Mouse (Mus musculus) CH12.LX (cell line): ENCODE measurements at regions not wholly inside any gene's neighbourhood (a gene's known extent, or its start where the extent isn't known, plus 50 kb on each side); places are given as distances from the start of the nearest gene placed in this dataset.

Experiments
- DNase-seq: peaks from one replicate; pipeline ENCODE4 v3.0.0-alpha.2; 2013; ENCODE audit errors: extremely low read depth
- H3K27ac ChIP-seq: 2 replicates; pipeline ENCODE4 v1.5.1; 2012; ENCODE audit warnings: low read depth, mild to moderate bottlenecking, control low read depth, moderate library complexity; ENCODE audit not compliant: insufficient read depth
- H3K27me3 ChIP-seq: replicated peaks from 2 replicates; pipeline ENCODE3; 2012; ENCODE audit warnings: inconsistent platforms
- H3K36me3 ChIP-seq, 2 experiments: replicated peaks in 1 of 2; 2 replicates each; pipeline versions ENCODE3 to v1.6.1; 2012; ENCODE audit warnings: inconsistent platforms in 1 of 2, low read length in 1 of 2, mild to moderate bottlenecking in 1 of 2, mixed read lengths in 1 of 2, moderate library complexity in 1 of 2; ENCODE audit not compliant: control insufficient read depth in 1 of 2, insufficient read depth in 1 of 2
- H3K4me1 ChIP-seq, 2 experiments: 2 replicates each; pipeline ENCODE4 v1.6.1; 2012; ENCODE audit warnings: inconsistent platforms in 1 of 2, moderate library complexity in 1 of 2; ENCODE audit not compliant: insufficient read depth in 2 of 2, control insufficient read depth in 1 of 2
- H3K4me2 ChIP-seq: 2 replicates; pipeline ENCODE4 v1.6.1; 2012; ENCODE audit warnings: low read depth, mild to moderate bottlenecking, control low read depth; ENCODE audit not compliant: poor library complexity, insufficient read depth, severe bottlenecking
- H3K4me3 ChIP-seq, 3 experiments: fragments of 150-350 bp in 1 of 3; sonication (generic) in 1 of 3; replicated peaks in 1 of 3; 2 replicates each; pipeline versions ENCODE3 to v1.5.1; 2011 to 2012; ENCODE audit warnings: low read depth in 2 of 3, low read length in 2 of 3, mild to moderate bottlenecking in 2 of 3, moderate library complexity in 2 of 3, control low read depth in 1 of 3, improper control_type of control experiment in 1 of 3, inconsistent platforms in 1 of 3, mixed read lengths in 1 of 3; ENCODE audit not compliant: poor library complexity in 1 of 3
- H3K79me2 ChIP-seq: replicated peaks from 2 replicates; pipeline ENCODE4 v1.6.1; 2012; ENCODE audit warnings: mild to moderate bottlenecking, moderate library complexity; ENCODE audit not compliant: control insufficient read depth, poor library complexity, insufficient read depth, severe bottlenecking; ENCODE audit errors: extremely low read depth
- H3K9ac ChIP-seq: 2 replicates; pipeline ENCODE4 v1.6.1; 2012; ENCODE audit warnings: low read depth, mild to moderate bottlenecking, control low read depth, moderate library complexity; ENCODE audit not compliant: insufficient read depth
- H3K9me3 ChIP-seq: replicated peaks from 2 replicates; pipeline ENCODE3; 2012; ENCODE audit warnings: low read length, inconsistent platforms, mixed read lengths
- BHLHE40 ChIP-seq: IDR thresholded peaks from 2 replicates; pipeline ENCODE4 v1.6.1; 2011; ENCODE audit warnings: mild to moderate bottlenecking, low read depth, low read length, improper control_type of control experiment
- CHD1 ChIP-seq: IDR thresholded peaks from 2 replicates; pipeline ENCODE4 v1.6.1; 2012; ENCODE audit warnings: low read depth, low read length, improper control_type of control experiment, inconsistent platforms
- CHD2 ChIP-seq: IDR thresholded peaks from 2 replicates; pipeline ENCODE4 v1.6.1; 2011; ENCODE audit warnings: low read length, improper control_type of control experiment
- CTCF ChIP-seq, 2 experiments: IDR thresholded peaks in 1 of 2; conservative IDR thresholded peaks in 1 of 2; 2 replicates each; pipeline ENCODE4 v1.5.1; 2011 to 2012; ENCODE audit warnings: low read depth in 2 of 2, low read length in 2 of 2, improper control_type of control experiment in 1 of 2, inconsistent platforms in 1 of 2, mild to moderate bottlenecking in 1 of 2, moderate library complexity in 1 of 2
- E2F4 ChIP-seq: IDR thresholded peaks from 2 replicates; pipeline ENCODE4 v1.6.1; 2011; ENCODE audit warnings: low read depth, low read length, improper control_type of control experiment; ENCODE audit not compliant: insufficient replicate concordance
- ELF1 ChIP-seq: IDR thresholded peaks from 2 replicates; pipeline ENCODE4 v1.6.1; 2014; ENCODE audit warnings: low read depth, mild to moderate bottlenecking, inconsistent platforms, low read length, improper control_type of control experiment
- EP300 ChIP-seq: IDR thresholded peaks from 2 replicates; pipeline ENCODE4 v1.6.1; 2011; ENCODE audit warnings: low read length, improper control_type of control experiment
- ETS1 ChIP-seq: conservative IDR thresholded peaks from 2 replicates; pipeline ENCODE4 v1.6.1; 2012; ENCODE audit warnings: low read depth, mild to moderate bottlenecking, inconsistent platforms, low read length, improper control_type of control experiment, moderate library complexity
- GABPA ChIP-seq: IDR thresholded peaks from 2 replicates; pipeline ENCODE4 v1.6.1; 2012; ENCODE audit warnings: low read depth, low read length, improper control_type of control experiment, inconsistent platforms; ENCODE audit not compliant: insufficient replicate concordance
- HCFC1 ChIP-seq: IDR thresholded peaks from 2 replicates; pipeline ENCODE4 v1.6.1; 2012; ENCODE audit warnings: low read depth, mild to moderate bottlenecking, inconsistent platforms, low read length, improper control_type of control experiment
- IRF4 ChIP-seq: IDR thresholded peaks from 2 replicates; pipeline ENCODE4 v1.6.1; 2014; ENCODE audit warnings: low read depth, mild to moderate bottlenecking, inconsistent platforms, low read length, improper control_type of control experiment
- JUN ChIP-seq: IDR thresholded peaks from 2 replicates; pipeline ENCODE4 v1.6.1; 2011; ENCODE audit warnings: low read depth, mild to moderate bottlenecking, low read length, improper control_type of control experiment, moderate library complexity; ENCODE audit not compliant: insufficient read depth
- JUND ChIP-seq: conservative IDR thresholded peaks from 2 replicates; pipeline ENCODE4 v1.6.1; 2011; ENCODE audit warnings: low read depth, low read length, improper control_type of control experiment
- KAT2A ChIP-seq: IDR thresholded peaks from 2 replicates; pipeline ENCODE4 v1.6.1; 2012; ENCODE audit warnings: low read length, improper control_type of control experiment, inconsistent platforms; ENCODE audit not compliant: insufficient replicate concordance
- MAFK ChIP-seq: IDR thresholded peaks from 2 replicates; pipeline ENCODE4 v1.6.1; 2011; ENCODE audit warnings: low read length, improper control_type of control experiment; ENCODE audit not compliant: insufficient replicate concordance
- MAX ChIP-seq: IDR thresholded peaks from 2 replicates; pipeline ENCODE4 v1.6.1; 2011; ENCODE audit warnings: low read length, improper control_type of control experiment
- MAZ ChIP-seq: IDR thresholded peaks from 2 replicates; pipeline ENCODE4 v1.6.1; 2012; ENCODE audit warnings: low read depth, mild to moderate bottlenecking, inconsistent platforms, low read length, improper control_type of control experiment, moderate library complexity
- MEF2A ChIP-seq: IDR thresholded peaks from 2 replicates; pipeline ENCODE4 v1.6.1; 2014; ENCODE audit warnings: low read depth, mild to moderate bottlenecking, inconsistent platforms, low read length, improper control_type of control experiment, borderline replicate concordance
- MYC ChIP-seq: IDR thresholded peaks from 2 replicates; pipeline ENCODE4 v1.6.1; 2011; ENCODE audit warnings: low read depth, mild to moderate bottlenecking, improper control_type of control experiment, low read length
- POLR2A ChIP-seq: IDR thresholded peaks from 2 replicates; pipeline ENCODE4 v1.6.1; 2011; ENCODE audit warnings: low read depth, mild to moderate bottlenecking, improper control_type of control experiment, low read length
- SIN3A ChIP-seq: IDR thresholded peaks from 2 replicates; pipeline ENCODE4 v1.6.1; 2012; ENCODE audit warnings: low read length, improper control_type of control experiment, inconsistent platforms
- SMC3 ChIP-seq: IDR thresholded peaks from 2 replicates; pipeline ENCODE4 v1.6.1; 2011; ENCODE audit warnings: low read depth, low read length, improper control_type of control experiment
- TBP ChIP-seq: conservative IDR thresholded peaks from 2 replicates; pipeline ENCODE4 v1.6.1; 2011; ENCODE audit warnings: low read depth, low read length, improper control_type of control experiment
- TCF12 ChIP-seq: IDR thresholded peaks from 2 replicates; pipeline ENCODE4 v1.6.1; 2014; ENCODE audit warnings: low read depth, mild to moderate bottlenecking, inconsistent platforms, low read length, improper control_type of control experiment
- UBTF ChIP-seq: IDR thresholded peaks from 2 replicates; pipeline ENCODE4 v1.6.1; 2012; ENCODE audit warnings: low read depth, mild to moderate bottlenecking, inconsistent platforms, low read length, improper control_type of control experiment, moderate library complexity
- USF1 ChIP-seq: IDR thresholded peaks from 2 replicates; pipeline ENCODE4 v1.6.1; 2014; ENCODE audit warnings: low read depth, mild to moderate bottlenecking, inconsistent platforms, low read length, improper control_type of control experiment
- USF2 ChIP-seq: conservative IDR thresholded peaks from 2 replicates; pipeline ENCODE4 v1.6.1; 2011; ENCODE audit warnings: low read depth, low read length, improper control_type of control experiment
- ZC3H11A ChIP-seq: IDR thresholded peaks from 2 replicates; pipeline ENCODE4 v1.6.1; 2012; ENCODE audit warnings: low read depth, mild to moderate bottlenecking, inconsistent platforms, low read length, improper control_type of control experiment
- ZKSCAN1 ChIP-seq: IDR thresholded peaks from 2 replicates; pipeline ENCODE4 v1.6.1; 2012; ENCODE audit warnings: low read depth, inconsistent platforms, low read length, improper control_type of control experiment, borderline replicate concordance
- ZMIZ1 ChIP-seq: IDR thresholded peaks from 2 replicates; pipeline ENCODE4 v1.6.1; 2012; ENCODE audit warnings: low read depth, mild to moderate bottlenecking, inconsistent platforms, low read length, improper control_type of control experiment
- ZNF384 ChIP-seq: IDR thresholded peaks from 2 replicates; pipeline ENCODE4 v1.6.1; 2012; ENCODE audit warnings: low read depth, low read length, improper control_type of control experiment, inconsistent platforms
- dilution Hi-C: fragments of 300-500 bp; cut with MboI; formaldehyde crosslinking; loops from 2 replicates; pipeline ENCODE4 v1.14.3; 2020; ENCODE audit warnings: low sequenced_read_pairs; ENCODE audit not compliant: extremely low pct_unique_long_range_greater_than_20kb, extremely low pct_ligation_motif_present
- in situ Hi-C: fragments of 300-500 bp; cut with MboI; formaldehyde crosslinking; loops from 3 replicates; pipeline ENCODE4 v1.14.3; 2019; ENCODE audit warnings: low sequenced_read_pairs, low pct_ligation_motif_present, low pct_unique_long_range_greater_than_20kb, mixed read lengths

GRCm38 (mm10) chr8:34732808-34733207 lies 621.3 kb upstream of the Gm10131 start:
- no peaks in the 10 kb centered on the region for H3K79me2 ChIP-seq
- peak overlapping the region; percentile 76 for H3K27ac ChIP-seq
- TF ChIP-seq ETS1 (peak; percentile 45; the same call in 1 of the 2 replicates), ZKSCAN1 (no peak), POLR2A (peak; percentile 20; the same call in 1 of the 2 replicates), EP300 (no peak), ELF1 (no peak), TCF12 (peak; percentile 42; the same call in 1 of the 2 replicates), CHD2 (peak; percentile 77)
- H3K9me3 ChIP-seq: peaks cover 8% of the 10 kb centered on the region
- peaks cover 16 to 79% of the 10 kb centered on the region in 2 experiments for H3K4me1 ChIP-seq
- H3K9ac ChIP-seq: peak overlapping the region; percentile 50
- dilution Hi-C loops: no loop called here
- in situ Hi-C loops: loop anchor here (10.0 kb wide), 1 partner anchor 118 kb away; no protein-coding TSS in a partner anchor
- peak overlapping the region; percentile 89 for H3K4me2 ChIP-seq
- DNase-seq: peak; percentile 77
- H3K36me3 ChIP-seq: no peaks in the 10 kb centered on the region
- H3K27me3 ChIP-seq: no peaks in the 10 kb centered on the region
- H3K4me3 ChIP-seq: peak overlapping the region in 1 of 3 experiments; percentile 7

DNA sequence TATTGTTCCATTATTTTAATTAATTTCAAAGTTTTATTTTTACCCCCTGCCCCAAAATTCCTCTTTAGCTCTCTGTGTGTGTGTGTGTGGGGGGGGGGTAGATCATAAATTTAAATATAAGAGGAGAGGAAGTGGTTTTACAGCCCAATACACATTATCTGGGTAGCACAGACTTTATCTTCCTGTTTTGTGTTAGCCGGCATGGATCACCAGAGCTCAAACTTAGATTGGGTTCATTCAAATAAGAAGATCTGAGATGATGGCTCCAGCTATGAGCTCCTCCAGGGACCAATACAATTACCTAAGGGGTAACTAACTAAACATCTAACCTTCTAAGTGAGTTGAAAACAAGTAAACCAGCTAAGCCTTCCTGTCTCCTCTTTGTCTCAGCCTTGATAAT lies 620.8 kb upstream of the Gm10131 start:
- peak overlapping the region in 2 of 3 experiments; percentile 7 to 39 for H3K4me3 ChIP-seq
- in situ Hi-C loops: loop anchor here (10.0 kb wide), 1 partner anchor 118 kb away; no protein-coding TSS in a partner anchor
- peak overlapping the region; percentile 83 for H3K27ac ChIP-seq
- peaks cover 19 to 84% of the 10 kb centered on the region in 2 experiments for H3K4me1 ChIP-seq
- dilution Hi-C loops: no loop called here
- H3K36me3 ChIP-seq: no peaks in the 10 kb centered on the region
- peak overlapping the region; percentile 89 for H3K4me2 ChIP-seq
- H3K9ac ChIP-seq: peak overlapping the region; percentile 65
- no peaks in the 10 kb centered on the region for H3K27me3 ChIP-seq
- H3K79me2 ChIP-seq: no peaks in the 10 kb centered on the region
- peaks cover 8% of the 10 kb centered on the region for H3K9me3 ChIP-seq
- peak; percentile 70 for DNase-seq
- no peak for TF ChIP-seq MYC
- peak; percentile 14; the same call in 1 of the 2 replicates for TF ChIP-seq MAZ
- TF ChIP-seq CTCF (conservative IDR thresholded peaks at IDR 0.05 in 1 of 2, IDR thresholded peaks at IDR 0.05 in 1 of 2; ENCODE audit: low read depth in 2 of 2, low read length in 2 of 2): no peak
- TF ChIP-seq MAX: no peak
- TF ChIP-seq JUN: no peak
- no peak for TF ChIP-seq USF1
- peak; percentile 16; the same call in 1 of the 2 replicates for TF ChIP-seq CHD1
- TF ChIP-seq MEF2A: no peak
- TF ChIP-seq UBTF: no peak
- TF ChIP-seq ELF1: peak; percentile 30; the same call in 1 of the 2 replicates
- no peak for TF ChIP-seq TCF12
- no peak for TF ChIP-seq JUND
- no peak for TF ChIP-seq ZNF384
- peak; percentile 45 for TF ChIP-seq ETS1
- TF ChIP-seq IRF4: peak; percentile 7
- TF ChIP-seq KAT2A: no peak
- TF ChIP-seq POLR2A: no peak
- no peak for TF ChIP-seq GABPA
- no peak for TF ChIP-seq USF2
- TF ChIP-seq E2F4: no peak
- TF ChIP-seq TBP: no peak
- TF ChIP-seq HCFC1: no peak
- peak; percentile 29; the same call in 1 of the 2 replicates for TF ChIP-seq EP300
- TF ChIP-seq BHLHE40: peak; percentile 17; the same call in 1 of the 2 replicates
- peak; percentile 62 for TF ChIP-seq SIN3A
- TF ChIP-seq CHD2: peak; percentile 33; the same call in 1 of the 2 replicates
- no peak for TF ChIP-seq ZC3H11A
- no peak for TF ChIP-seq SMC3
- no peak for TF ChIP-seq MAFK
- TF ChIP-seq ZKSCAN1: no peak
- no peak for TF ChIP-seq ZMIZ1
